Mouse (Mus musculus) spleen, adult 2 months (tissue): Measurements from ENCODE around the gene Sf3b4. TPM values are rescaled to one million over a fixed set of nuclear protein-coding genes. Genes with fewer than 3 reads are reported as not detected.
"Not testable (repeated sequence)": the region's sequence is repeated elsewhere in the genome, so short reads cannot be mapped to it uniquely, and the experiment has no call there.

Experiments used
- DNase-seq, 2 experiments: peaks; one replicate each; pipeline versions ENCODE4 v3.0.0 to v3.0.0-alpha.2; 2012 to 2021; ENCODE audit warnings: low spot score in 2 of 2, low read depth in 1 of 2
- H3K27ac ChIP-seq: fragments of 200-500 bp; 2 replicates; pipeline ENCODE4 v1.5.1; 2012; ENCODE audit warnings: low read length, inconsistent platforms; ENCODE audit not compliant: insufficient read depth
- H3K27me3 ChIP-seq: fragments of 200-500 bp; 2 replicates; pipeline ENCODE4 v1.6.1; 2012; ENCODE audit warnings: mild to moderate bottlenecking, moderate library complexity, low read length, inconsistent platforms; ENCODE audit not compliant: control insufficient read depth, insufficient read depth
- H3K36me3 ChIP-seq: fragments of 200-500 bp; 2 replicates; pipeline ENCODE4 v1.6.1; 2012; ENCODE audit warnings: mild to moderate bottlenecking, low read length, inconsistent platforms; ENCODE audit not compliant: control insufficient read depth, insufficient read depth
- H3K4me1 ChIP-seq: fragments of 200-500 bp; 2 replicates; pipeline ENCODE4 v1.6.1; 2011; ENCODE audit warnings: inconsistent platforms; ENCODE audit not compliant: control insufficient read depth, insufficient read depth, insufficient read length
- H3K4me3 ChIP-seq: fragments of 200-500 bp; 2 replicates; pipeline ENCODE4 v1.5.1; 2011; ENCODE audit warnings: mild to moderate bottlenecking, inconsistent platforms; ENCODE audit not compliant: insufficient read depth, insufficient read length; ENCODE audit errors: extremely low read depth
- CTCF ChIP-seq: fragments of 200-500 bp; IDR thresholded peaks from 2 replicates; pipeline ENCODE4 v1.5.1; 2011; ENCODE audit warnings: mild to moderate bottlenecking, inconsistent platforms; ENCODE audit not compliant: insufficient read depth, insufficient read length, insufficient replicate concordance; ENCODE audit errors: extremely low read depth
- POLR2A ChIP-seq: fragments of 200-500 bp; IDR thresholded peaks from 2 replicates; pipeline ENCODE4 v1.6.1; 2011; ENCODE audit warnings: low read depth, low read length, inconsistent platforms
- WGBS: fragments of 180-500 bp; shearing (Covaris S2); methylation state at CpG from one replicate; pipeline ENCODE4 v1.1.7; 2018; 5-methylcytosine and 5-hydroxymethylcytosine counted together
- polyA plus RNA-seq: library from polyadenylated mRNA; depleted of rRNA; stranded (reverse); fragments of >200 nt; gene quantifications from 2 replicates; pipeline ENCODE4 v1.2.3, GENCODE M21; 2012

Sf3b4 gene
- polyA plus RNA-seq, 1 experiment, result 62.2 TPM

DNA sequence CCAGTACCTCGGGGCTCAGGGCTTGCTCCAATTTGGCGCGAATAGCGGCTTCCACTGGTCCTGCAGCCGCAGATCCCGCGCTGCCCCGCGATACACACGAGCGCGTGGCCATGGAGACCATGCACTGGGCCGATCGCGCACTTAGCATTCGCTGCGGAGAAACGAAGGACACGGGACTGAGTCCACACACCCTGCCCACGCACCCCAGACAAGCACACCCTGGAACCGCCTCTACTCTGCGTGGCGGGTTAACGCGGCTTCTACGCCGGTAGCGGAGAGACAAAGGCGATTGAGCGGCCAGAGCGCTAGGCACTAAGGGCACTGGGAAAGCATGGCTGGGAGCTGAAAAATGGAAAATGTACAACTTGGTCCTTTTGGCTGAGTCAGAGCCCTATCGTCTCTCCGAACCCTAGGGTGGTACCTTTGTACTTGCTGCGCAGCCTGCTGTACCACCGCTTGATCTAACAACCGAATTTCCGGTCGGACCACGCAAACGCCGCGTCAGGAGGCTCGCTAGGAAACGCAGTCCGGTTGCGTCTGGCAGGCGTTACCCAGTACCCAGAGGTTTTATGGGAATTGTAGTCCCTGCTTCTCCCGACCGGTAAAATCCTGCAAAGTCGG lies 25.1 kb downstream of the Sf3b4 start:
- no peaks in the 10 kb centered on the region for H3K36me3 ChIP-seq
- peak; percentile 77 to 85 for DNase-seq
- H3K27ac ChIP-seq, result peak overlapping the region; percentile 91
- under 1% methylated on average over 50 of the region's 50 CpGs for WGBS
- H3K4me1 ChIP-seq, result peaks cover 23% of the 10 kb centered on the region; the same call in 1 of the 2 replicates
- H3K4me3 ChIP-seq, result peak overlapping the region; percentile 72
- TF ChIP-seq CTCF (no peak), POLR2A (peak; percentile 90)
- no peaks in the 10 kb centered on the region for H3K27me3 ChIP-seq

DNA sequence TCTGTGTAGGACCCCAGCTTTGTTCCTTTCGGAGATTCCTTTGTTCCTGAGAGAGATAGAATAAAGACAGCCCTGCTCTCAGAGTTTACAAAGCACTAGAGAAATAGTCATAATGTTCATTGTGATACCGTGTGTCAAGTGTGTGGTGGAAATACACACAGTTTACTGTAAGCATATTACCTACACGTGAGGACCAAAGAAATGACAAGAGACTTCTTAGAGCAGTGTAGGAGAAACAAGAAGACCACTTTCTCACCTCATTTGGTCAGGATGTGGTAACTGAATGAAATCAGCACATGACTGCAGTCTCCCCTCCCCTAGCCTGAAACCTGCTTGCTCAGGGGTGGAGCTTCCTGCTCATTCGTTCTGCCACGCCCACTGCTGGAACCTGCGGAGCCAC lies 26.0 kb downstream of the Sf3b4 start:
- WGBS, result 2% methylated on average over 6 of the region's 6 CpGs
- Histone ChIP-seq H3K27ac (peak overlapping the region; percentile 84), H3K4me3 (peak overlapping the region; percentile 25), H3K36me3 (no peaks in the 10 kb centered on the region), H3K27me3 (no peaks in the 10 kb centered on the region), H3K4me1 (peaks cover 23% of the 10 kb centered on the region; the same call in 1 of the 2 replicates)
- TF ChIP-seq CTCF (no peak), POLR2A (peak; percentile 3; the same call in 1 of the 2 replicates)
- peak in 1 of 2 experiments; percentile 76 for DNase-seq

DNA sequence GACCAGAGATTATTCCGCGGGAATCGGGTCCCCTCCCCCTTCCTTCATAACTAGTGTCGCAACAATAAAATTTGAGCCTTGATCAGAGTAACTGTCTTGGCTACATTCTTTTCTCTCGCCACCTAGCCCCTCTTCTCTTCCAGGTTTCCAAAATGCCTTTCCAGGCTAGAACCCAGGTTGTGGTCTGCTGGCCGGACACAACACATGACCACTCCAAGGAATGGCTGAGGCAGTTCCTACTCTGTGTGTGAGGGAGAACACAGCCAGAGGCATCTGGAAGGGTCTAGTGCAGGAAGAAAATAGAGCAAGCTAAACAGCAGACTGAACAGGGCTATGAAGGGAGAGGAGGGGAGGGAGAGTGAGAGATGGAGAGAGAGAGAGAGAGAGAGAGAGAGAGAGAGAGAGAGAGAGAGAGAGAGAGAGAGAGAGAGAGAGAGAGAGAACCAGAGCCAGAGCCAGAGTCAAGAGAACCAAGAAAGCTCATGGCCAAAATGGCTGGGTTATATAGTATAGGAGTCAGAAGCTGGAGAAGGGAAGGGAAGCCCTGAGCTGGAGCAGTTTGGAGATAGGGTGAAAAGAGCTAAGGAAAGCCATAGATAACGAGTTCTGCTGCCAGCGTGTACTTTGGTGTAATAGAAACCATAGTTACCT lies 26.6 kb downstream of the Sf3b4 start:
- H3K27ac ChIP-seq, DNase-seq, H3K4me3 ChIP-seq, H3K27me3 ChIP-seq, H3K36me3 ChIP-seq: not testable (repeated sequence)
- 30% methylated on average over 8 of the region's 8 CpGs for WGBS
- H3K4me1 ChIP-seq, result peaks cover 23% of the 10 kb centered on the region; the same call in 1 of the 2 replicates

DNA sequence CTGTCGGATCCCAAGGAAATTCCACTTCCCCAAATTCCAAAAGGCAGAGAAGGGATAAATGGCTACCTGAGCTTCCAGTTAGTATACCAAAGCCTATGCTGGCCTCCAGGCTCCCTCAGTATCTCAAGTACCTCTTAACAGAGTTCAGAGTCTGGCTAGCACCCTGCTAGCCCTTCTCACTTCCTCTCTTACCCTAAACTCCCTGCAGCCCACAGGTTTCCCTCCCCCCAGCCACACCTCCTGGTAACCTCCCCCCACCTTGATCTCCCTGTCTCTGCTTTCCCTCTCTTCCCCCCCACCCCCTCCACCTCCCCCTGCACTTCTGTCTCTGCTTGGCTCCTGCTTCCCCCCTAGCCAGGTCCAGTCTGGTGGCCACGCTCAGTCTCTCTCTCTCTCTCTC lies 27.6 kb downstream of the Sf3b4 start:
- no peaks in the 10 kb centered on the region for H3K36me3 ChIP-seq
- DNase-seq, result no peak
- TF ChIP-seq CTCF (no peak), POLR2A (no peak)

DNA sequence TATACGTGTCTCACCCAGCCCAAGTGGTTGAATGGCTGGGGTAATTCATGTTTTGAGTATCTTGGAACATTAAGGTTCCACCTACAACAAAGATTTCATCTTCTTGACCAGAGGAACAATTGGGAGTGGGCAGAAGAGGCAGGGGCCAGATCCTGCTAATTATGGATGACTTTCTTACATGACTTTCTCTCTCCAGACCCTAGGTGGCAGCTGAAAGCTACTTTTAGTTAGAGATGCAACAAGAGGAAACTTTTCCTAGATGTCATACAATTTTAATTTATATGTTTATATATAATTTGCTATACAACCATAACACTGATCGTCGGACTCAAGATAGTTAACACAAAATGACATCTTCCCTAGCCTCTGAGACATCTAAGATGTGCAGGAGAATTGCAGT lies 35.7 kb downstream of the Sf3b4 start:
- no peaks in the 10 kb centered on the region for H3K27me3 ChIP-seq
- DNase-seq, result no peak
- 72% methylated on average over 3 of the region's 3 CpGs for WGBS
- no peaks in the 10 kb centered on the region for H3K4me1 ChIP-seq
- no peak overlapping the region for H3K27ac ChIP-seq
- no peak overlapping the region for H3K4me3 ChIP-seq
- TF ChIP-seq CTCF, result no peak
- no peak for TF ChIP-seq POLR2A
- H3K36me3 ChIP-seq, result no peaks in the 10 kb centered on the region

More for the DNA sequence above, 27.6 kb downstream of the Sf3b4 start:
- H3K27me3 ChIP-seq, result no peaks in the 10 kb centered on the region
- 43% methylated on average over 2 of the region's 2 CpGs for WGBS
- no peak overlapping the region for H3K4me3 ChIP-seq
- H3K27ac ChIP-seq, result no peak overlapping the region
- peaks cover 23% of the 10 kb centered on the region; the same call in 1 of the 2 replicates for H3K4me1 ChIP-seq

DNA sequence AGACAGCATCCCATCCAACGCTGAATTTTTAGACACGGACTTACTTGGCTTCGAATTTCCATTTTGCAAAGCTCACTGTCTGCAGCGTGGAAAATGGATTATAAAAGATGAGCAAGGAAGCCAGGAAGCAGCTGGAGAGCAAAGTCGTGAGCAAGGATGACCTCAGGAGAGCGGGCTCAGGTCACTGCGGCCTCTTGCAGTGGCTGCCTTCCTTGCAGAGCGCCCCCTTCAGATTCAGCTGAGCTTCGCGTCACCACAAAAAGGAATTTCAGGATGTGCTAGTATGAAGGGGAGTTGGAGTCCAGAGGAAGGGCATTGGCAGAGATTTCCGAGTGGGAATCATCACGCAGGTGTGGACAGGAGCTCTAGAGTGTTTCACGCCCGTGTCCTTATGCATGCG lies 37.1 kb downstream of the Sf3b4 start:
- no peaks in the 10 kb centered on the region for H3K4me1 ChIP-seq
- DNase-seq, result no peak
- WGBS, result 57% methylated on average over 15 of the region's 15 CpGs

DNA sequence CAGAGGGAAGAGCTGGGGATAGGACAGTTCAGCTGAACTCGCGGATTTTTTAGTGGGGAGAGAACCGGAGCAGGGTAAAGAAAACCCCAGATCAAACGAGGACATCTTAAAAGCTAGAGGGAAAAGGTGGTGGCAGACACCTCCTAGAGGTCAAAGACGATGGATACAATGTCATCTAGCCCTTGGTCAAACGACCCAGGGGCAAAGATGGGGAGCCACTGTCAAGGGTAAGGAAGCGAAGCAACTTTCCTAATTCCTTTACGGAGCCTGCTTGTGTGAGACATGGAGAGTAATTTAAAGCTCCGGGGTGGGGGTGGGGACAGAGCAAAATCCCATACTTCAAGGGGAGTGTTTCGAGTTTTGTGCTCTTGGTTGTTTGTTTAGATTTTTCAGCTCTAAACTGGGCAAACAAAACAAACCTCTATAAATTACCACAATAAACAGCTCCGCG lies 47.1 kb downstream of the Sf3b4 start:
- TF ChIP-seq CTCF (peak; percentile 9; the same call in 1 of the 2 replicates), POLR2A (no peak)
- H3K36me3 ChIP-seq, result no peaks in the 10 kb centered on the region
- 0% methylated on average over 12 of the region's 12 CpGs for WGBS
- DNase-seq, result peak; percentile 40 to 48
- peaks cover 9% of the 10 kb centered on the region for H3K4me1 ChIP-seq
- peak overlapping the region; percentile 100 for H3K27ac ChIP-seq
- peak overlapping the region; percentile 56 for H3K4me3 ChIP-seq
- H3K27me3 ChIP-seq, result no peaks in the 10 kb centered on the region

More for the DNA sequence above, 37.1 kb downstream of the Sf3b4 start:
- H3K36me3 ChIP-seq, result no peaks in the 10 kb centered on the region
- H3K4me3 ChIP-seq, result no peak overlapping the region
- TF ChIP-seq POLR2A (no peak), CTCF (no peak)
- no peaks in the 10 kb centered on the region for H3K27me3 ChIP-seq
- no peak overlapping the region for H3K27ac ChIP-seq
